Mouse (Mus musculus) mesoderm, embryonic 11.5 days (tissue): Measurements from ENCODE around the gene Rcor2.

Source experiments
- DNase-seq: peaks from one replicate; pipeline ENCODE4 v3.0.0-alpha.2; 2012; ENCODE audit warnings: low read depth, low spot score

The Rcor2 gene

DNA sequence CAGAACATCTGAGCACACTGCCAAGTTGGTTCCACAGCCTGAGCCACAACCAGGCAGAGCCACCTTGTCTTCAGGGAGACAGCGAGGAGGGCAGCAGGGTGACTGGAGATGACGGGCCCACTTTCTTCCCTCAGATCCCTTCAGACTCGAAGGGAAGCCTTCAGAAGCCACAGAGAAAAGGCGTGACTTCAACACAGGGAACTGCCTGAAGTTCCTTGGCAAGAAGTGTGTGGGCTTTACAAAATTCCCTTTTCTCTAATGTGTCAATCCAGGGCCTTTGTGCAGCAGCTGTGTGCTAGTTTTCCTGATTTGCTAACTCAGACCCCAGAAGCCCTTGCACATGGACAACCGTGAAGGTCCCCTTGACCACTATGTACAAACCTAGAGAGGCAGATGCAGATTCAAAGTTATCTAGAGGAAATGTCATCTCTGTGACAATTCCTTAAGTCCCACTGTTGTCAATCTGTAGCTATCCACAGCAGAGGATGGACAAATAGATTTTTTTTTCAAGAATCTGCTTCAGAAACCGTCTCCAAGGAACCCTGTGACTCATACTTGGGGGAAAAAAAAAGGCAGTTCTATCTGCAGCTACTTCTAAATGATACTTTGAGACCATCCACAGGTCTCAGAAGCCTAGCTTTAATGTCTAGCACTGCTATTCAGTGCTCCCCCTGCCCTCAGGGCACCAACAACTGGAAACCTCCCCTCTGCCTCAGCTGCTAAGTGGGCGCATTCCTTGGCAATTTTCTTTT, 25.0 kb downstream of the Rcor2 start:
- DNase-seq: no peak

DNA sequence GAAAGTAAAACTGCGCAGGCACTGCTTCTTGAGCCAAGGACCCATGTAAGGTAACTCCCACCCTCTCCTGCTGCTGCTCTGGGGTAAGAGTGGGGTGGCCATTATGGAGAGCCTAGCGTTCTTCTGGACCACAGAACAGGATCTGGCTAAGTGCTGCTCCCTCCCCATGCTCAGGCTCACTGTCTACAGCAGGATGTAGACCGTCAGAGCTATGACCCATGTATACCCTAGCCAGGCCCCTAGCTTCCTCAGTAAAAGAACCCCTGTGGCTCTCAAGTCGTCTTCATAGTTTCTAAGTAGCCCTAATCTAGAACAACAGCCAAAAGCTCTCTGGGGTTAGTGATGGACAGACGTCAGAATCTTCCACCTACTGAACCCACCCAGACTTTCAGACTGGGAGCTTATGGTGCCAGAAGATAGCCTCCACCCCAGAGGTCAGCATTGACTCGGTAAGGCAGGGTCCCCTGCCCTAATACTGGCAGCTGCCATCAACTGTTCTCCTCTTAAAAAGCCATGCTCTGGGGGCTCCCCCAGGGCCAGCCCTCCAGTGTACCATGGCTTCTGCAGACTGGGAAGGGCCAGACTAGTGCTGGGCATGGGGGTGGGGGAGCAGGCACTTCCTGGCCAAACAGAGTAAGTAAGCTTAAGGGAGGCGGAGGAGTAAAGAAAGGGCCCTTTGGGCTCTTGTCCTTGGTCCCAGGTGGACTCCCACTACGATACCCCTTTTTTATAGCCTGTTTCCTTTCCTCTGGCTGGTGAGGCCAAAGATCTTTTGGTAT, 27.2 kb downstream of the Rcor2 start:
- DNase-seq: no peak

- DNase-seq: no peak
These were observed 28.0 kb downstream of the Rcor2 start for GRCm38 (mm10) chr19:7295071-7295658.

GRCm38 (mm10) chr19:7295959-7296358, 28.8 kb downstream of the Rcor2 start:
- DNase-seq: no peak

- no peak for DNase-seq
These were observed 31.9 kb downstream of the Rcor2 start for GRCm38 (mm10) chr19:7299052-7299451.

- no peak for DNase-seq
These were observed 33.0 kb downstream of the Rcor2 start for GRCm38 (mm10) chr19:7300078-7300477.

- DNase-seq: no peak
These were observed 34.7 kb downstream of the Rcor2 start for GRCm38 (mm10) chr19:7301647-7302492.

DNA sequence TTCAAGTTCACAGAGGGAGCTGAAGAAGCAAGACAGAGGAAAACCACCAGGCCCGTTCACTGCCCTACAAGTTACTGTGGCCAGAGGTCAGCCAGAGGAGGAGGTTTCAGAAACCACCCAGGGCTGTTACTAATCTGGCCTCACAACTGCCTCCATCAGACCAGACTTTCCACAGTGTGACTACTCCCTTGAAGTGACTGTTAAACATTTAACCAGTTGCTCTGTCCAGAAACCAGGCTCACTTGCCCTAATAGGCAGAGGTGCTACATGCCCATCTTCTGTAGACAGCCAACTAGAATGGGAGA, 35.3 kb downstream of the Rcor2 start:
- no peak for DNase-seq

DNA sequence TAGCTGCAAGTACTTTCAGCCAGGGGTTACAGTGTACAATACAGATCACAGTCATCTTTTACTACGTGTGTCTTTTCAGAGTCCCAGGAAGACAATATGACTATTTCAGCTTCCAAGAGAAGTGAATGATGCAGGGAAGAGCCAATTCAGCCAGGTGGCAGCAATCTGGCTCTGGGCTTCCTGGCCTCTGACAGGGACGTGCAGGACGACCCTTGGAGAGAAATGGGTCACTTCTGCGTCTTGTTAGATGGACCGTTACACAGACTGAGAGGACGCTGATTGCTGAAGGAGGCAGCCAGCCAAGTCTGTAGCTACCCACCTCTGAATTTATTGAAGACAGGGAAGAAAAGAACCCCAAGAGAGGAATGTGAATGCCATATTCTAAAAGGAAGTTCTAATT, 36.7 kb downstream of the Rcor2 start:
- DNase-seq: no peak

GRCm38 (mm10) chr19:7304801-7305200, 37.7 kb downstream of the Rcor2 start:
- no peak for DNase-seq

DNA sequence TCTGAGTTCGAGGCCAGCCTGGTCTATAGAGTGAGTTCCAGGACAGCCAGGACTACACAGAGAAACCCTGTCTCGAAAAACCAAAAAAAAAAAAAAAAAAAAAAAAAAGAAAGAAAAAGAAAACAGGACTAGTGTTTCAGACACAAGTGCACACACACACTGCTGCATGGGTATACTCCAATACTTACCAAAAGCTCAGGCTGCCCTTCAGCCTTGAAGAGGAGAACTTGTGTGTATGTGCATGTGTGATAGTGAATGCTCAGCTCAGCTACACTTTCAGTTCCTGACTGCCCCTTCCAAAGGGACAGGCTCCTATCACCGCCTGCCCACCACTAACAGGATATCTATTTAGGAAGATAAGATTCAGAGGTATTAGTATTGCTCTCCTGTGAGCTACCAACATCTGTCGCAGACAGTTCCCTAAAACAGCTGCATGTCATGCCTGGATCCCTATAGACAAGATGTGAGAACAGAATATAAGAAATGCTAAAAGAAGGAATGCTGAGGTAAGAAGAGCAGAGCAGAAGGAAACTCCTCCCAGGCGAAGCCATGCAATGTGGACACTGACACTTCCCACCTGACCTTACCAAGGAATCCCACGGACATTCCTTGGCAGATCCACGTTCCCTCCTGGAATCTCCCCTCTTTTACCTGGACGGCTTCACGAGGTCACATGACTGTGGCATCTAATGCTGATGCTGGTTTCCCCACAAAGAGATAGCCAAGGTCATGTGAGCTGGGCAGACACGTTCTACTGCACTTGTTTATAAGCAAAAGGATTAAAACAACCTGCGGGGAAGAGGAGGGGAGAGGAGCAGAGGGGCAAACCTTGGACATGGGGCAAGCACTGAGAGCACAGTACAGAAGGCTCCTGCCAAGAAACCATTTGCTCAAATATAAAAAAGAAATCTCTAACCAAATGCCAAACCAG, 38.5 kb downstream of the Rcor2 start:
- DNase-seq: no peak

- DNase-seq: no peak
These were observed 39.8 kb downstream of the Rcor2 start for GRCm38 (mm10) chr19:7306968-7307367.

- DNase-seq: peak; percentile 25
These were observed 41.1 kb downstream of the Rcor2 start for GRCm38 (mm10) chr19:7307995-7308770.

- no peak for DNase-seq
These were observed 42.7 kb downstream of the Rcor2 start for GRCm38 (mm10) chr19:7309738-7310330.

GRCm38 (mm10) chr19:7310704-7311103, 43.6 kb downstream of the Rcor2 start:
- DNase-seq: peak; percentile 34

DNA sequence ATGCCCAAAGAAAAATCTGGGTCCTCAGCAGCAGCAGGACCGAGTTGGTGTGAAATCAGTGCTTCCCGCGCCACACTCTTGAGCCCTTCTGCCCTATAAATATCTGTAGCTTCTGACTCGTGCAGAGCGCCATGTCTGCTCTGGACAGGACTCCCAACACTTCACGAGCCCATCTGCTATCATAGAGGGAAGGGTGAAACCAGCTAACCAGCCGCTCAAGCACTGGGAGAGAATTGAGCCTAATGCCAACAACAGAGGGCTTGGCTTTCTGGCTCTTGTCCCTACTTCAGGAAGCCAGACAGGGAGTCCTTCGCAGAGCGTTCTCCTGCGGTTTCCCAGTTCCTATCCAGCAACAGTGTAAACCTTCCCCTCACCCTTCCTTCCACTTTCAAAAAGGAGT, 44.2 kb downstream of the Rcor2 start:
- no peak for DNase-seq

DNA sequence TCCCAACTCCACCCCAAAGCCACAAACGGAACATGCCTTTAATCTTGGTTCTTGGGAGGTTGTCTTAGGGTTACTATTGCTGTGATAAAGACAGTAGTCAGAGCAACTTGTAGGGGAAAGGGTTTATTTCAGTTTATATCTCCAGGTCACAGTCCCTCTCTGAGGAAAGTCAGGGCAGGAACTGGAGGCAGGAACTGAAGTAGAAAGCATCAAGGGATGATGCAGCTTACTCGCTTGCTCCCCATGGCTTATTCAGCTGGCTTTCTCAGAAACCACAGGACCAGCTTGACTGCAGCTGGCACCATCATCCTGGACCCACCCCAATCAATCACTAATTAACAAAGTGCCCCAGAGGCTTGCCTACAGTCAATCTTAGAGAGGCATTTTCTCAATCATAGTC, 46.5 kb downstream of the Rcor2 start:
- no peak for DNase-seq

- no peak for DNase-seq
These were observed 48.0 kb downstream of the Rcor2 start for GRCm38 (mm10) chr19:7314976-7315586.

DNA sequence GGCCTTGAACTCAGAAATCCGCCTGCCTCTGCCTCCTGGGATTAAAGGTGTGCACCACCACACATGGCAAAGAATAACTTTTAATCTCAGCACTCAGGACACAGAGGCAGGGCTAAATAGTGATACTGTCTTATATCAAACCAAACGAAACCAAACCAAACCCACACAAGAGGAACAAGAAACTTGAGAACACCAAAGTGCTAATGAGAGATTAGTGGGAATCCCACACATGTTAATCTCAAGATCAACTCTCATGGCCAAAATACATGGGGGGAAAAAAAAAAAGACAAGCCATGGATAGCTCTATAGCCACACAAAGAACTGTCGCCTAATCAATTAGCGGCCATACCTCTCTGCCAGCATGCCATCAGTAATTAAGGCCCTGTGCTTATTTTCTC, 48.5 kb downstream of the Rcor2 start:
- no peak for DNase-seq
